Comparison of ENCODE assay signal across 25 mouse cellular contexts in genomic region chr9:83778317-83778960, GRCm38 (mm10). TPM values are rescaled to one million over a fixed set of nuclear protein-coding genes. Genes with fewer than 3 reads are reported as not detected.
DNase-seq lines count a peak whose midpoint lies in the region; ATAC-seq and TF ChIP-seq lines count a peak whose summit lies in the region.
"Had no signal": no experiment of that assay in that cellular context is flagged by ENCODE, and none has a peak within 500 bp of the region (broad histone marks: within the 10 kb centered on the region; RNA-seq: fewer than 3 reads in every experiment).

No protein-coding gene starts in this region.

- no peak overlapping the region for H3K27ac ChIP-seq in kidney, embryonic 14.5 days (ENCODE audit: low read depth, low read length)
- H3K27ac ChIP-seq in kidney, embryonic 16.5 days (ENCODE audit: low read length) = no peak overlapping the region
- H3K27ac ChIP-seq in layer of hippocampus, adult 2 months = peak overlapping the region; percentile 51; the same call in 1 of the 2 replicates
- peak overlapping the region; percentile 14; the same call in 1 of the 2 replicates for H3K27ac ChIP-seq in stomach, embryonic 16.5 days (ENCODE audit: low read length)
- H3K27ac ChIP-seq in stomach, postnatal 0 days (replicated peaks) = no peak overlapping the region
- H3K27ac ChIP-seq: embryonic facial prominence, embryonic 10.5 days; embryonic facial prominence, embryonic 12.5 days; forebrain, embryonic 13.5 days had no signal

- ATAC-seq in kidney, embryonic 14.5 days (ENCODE audit: low FRiP score, low TSS enrichment) = peak; percentile 78
- ATAC-seq in kidney, embryonic 16.5 days (ENCODE audit: low FRiP score, low TSS enrichment) = peak; percentile 61; the same call in 1 of the 2 replicates
- no peak for ATAC-seq in stomach, embryonic 16.5 days (ENCODE audit: insufficient read depth, low FRiP score)
- ATAC-seq in stomach, postnatal 0 days (ENCODE audit: low FRiP score, low TSS enrichment) = no peak
- ATAC-seq: activated CD4-positive, CD25-positive, alpha-beta regulatory T cell, adult 4 months; CD4-positive, CD25-positive, alpha-beta regulatory T cell, adult 4 months; forebrain, embryonic 13.5 days; Patski had no signal

- no peaks in the 10 kb centered on the region for H3K9me3 ChIP-seq in kidney, embryonic 14.5 days (ENCODE audit: control insufficient read depth, low read length)
- no peaks in the 10 kb centered on the region for H3K9me3 ChIP-seq in kidney, embryonic 16.5 days (ENCODE audit: low read length)
- H3K9me3 ChIP-seq in stomach, embryonic 16.5 days (replicated peaks; ENCODE audit: control insufficient read depth, low read length) = no peaks in the 10 kb centered on the region
- no peaks in the 10 kb centered on the region for H3K9me3 ChIP-seq in stomach, postnatal 0 days (ENCODE audit: control insufficient read depth, low read length)
- H3K9me3 ChIP-seq: embryonic facial prominence, embryonic 10.5 days; embryonic facial prominence, embryonic 12.5 days; forebrain, embryonic 13.5 days; G1E had no signal

- TF ChIP-seq CTCF in layer of hippocampus, adult 2 months (conservative IDR thresholded peaks at IDR 0.05) = no peak
- no peak for TF ChIP-seq CTCF in stomach, postnatal 0 days (IDR thresholded peaks at IDR 0.05; ENCODE audit: low read depth)

- H3K4me3 ChIP-seq in kidney, embryonic 14.5 days (ENCODE audit: low read length) = no peak overlapping the region
- no peak overlapping the region for H3K4me3 ChIP-seq in kidney, embryonic 16.5 days (ENCODE audit: low read length)
- H3K4me3 ChIP-seq in layer of hippocampus, adult 2 months = no peak overlapping the region
- H3K4me3 ChIP-seq in stomach, embryonic 16.5 days (replicated peaks; ENCODE audit: low read length) = no peak overlapping the region
- H3K4me3 ChIP-seq in stomach, postnatal 0 days (ENCODE audit: low read depth, low read length) = no peak overlapping the region
- H3K4me3 ChIP-seq: embryonic facial prominence, embryonic 10.5 days; embryonic facial prominence, embryonic 12.5 days; forebrain, embryonic 13.5 days had no signal

- 28% methylated on average over 9 of the region's 9 CpGs for WGBS in kidney, embryonic 14.5 days
- WGBS in kidney, embryonic 16.5 days = 26% methylated on average over 9 of the region's 9 CpGs
- WGBS in stomach, embryonic 16.5 days = 64% methylated on average over 9 of the region's 9 CpGs
- WGBS in stomach, postnatal 0 days = 57% methylated on average over 9 of the region's 9 CpGs

- no peak overlapping the region for H3K4me2 ChIP-seq in kidney, embryonic 14.5 days (replicated peaks; ENCODE audit: low read depth, low read length)
- H3K4me2 ChIP-seq in kidney, embryonic 16.5 days (replicated peaks; ENCODE audit: low read depth, low read length) = peak overlapping the region; percentile 9; the same call in 1 of the 2 replicates
- no peak overlapping the region for H3K4me2 ChIP-seq in stomach, embryonic 16.5 days (ENCODE audit: low read depth, low read length)
- H3K4me2 ChIP-seq in stomach, postnatal 0 days (replicated peaks; ENCODE audit: low read depth) = no peak overlapping the region
- H3K4me2 ChIP-seq: embryonic facial prominence, embryonic 12.5 days; forebrain, embryonic 13.5 days had no signal

- DNase-seq in kidney, adult 8-10 months = no peak
- DNase-seq in kidney, adult 11 months = no peak
- peak in 1 of 2 experiments; percentile 39 for DNase-seq in layer of hippocampus, adult 2 months (ENCODE audit: low spot score in 2 of 2)
- no peak for DNase-seq in layer of hippocampus, postnatal 36 days
- no peak for DNase-seq in stomach, postnatal 0 days (ENCODE audit: low spot score)
- DNase-seq: adrenal gland, adult 8-10 months; adrenal gland, postnatal 14 days; adrenal gland, postnatal 36 days; B cell, adult 2 months; cerebellum, adult 11-12 months; cerebellum, adult 2 months; cerebellum, adult 9-10 months; cerebellum, postnatal 10 days; cerebellum, postnatal 25 days had no signal

- H3K9ac ChIP-seq in kidney, embryonic 14.5 days (ENCODE audit: low read depth, low read length) = no peak overlapping the region
- H3K9ac ChIP-seq in kidney, embryonic 16.5 days (replicated peaks; ENCODE audit: low read length) = no peak overlapping the region
- no peak overlapping the region for H3K9ac ChIP-seq in stomach, embryonic 16.5 days (ENCODE audit: low read length)
- H3K9ac ChIP-seq in stomach, postnatal 0 days (ENCODE audit: low read length) = no peak overlapping the region
- H3K9ac ChIP-seq: embryonic facial prominence, embryonic 12.5 days; forebrain, embryonic 13.5 days had no signal

- TF ChIP-seq EP300 in stomach, postnatal 0 days (optimal IDR thresholded peaks at IDR 0.05) = no peak

- no peaks in the 10 kb centered on the region for H3K27me3 ChIP-seq in kidney, embryonic 14.5 days (ENCODE audit: control insufficient read depth, insufficient read depth, low read length)
- H3K27me3 ChIP-seq in kidney, embryonic 16.5 days (ENCODE audit: insufficient read depth, low read length) = no peaks in the 10 kb centered on the region
- no peaks in the 10 kb centered on the region for H3K27me3 ChIP-seq in stomach, embryonic 16.5 days (ENCODE audit: control insufficient read depth, insufficient read depth, low read length)
- no peaks in the 10 kb centered on the region for H3K27me3 ChIP-seq in stomach, postnatal 0 days (ENCODE audit: control insufficient read depth, insufficient read depth, low read length)
- H3K27me3 ChIP-seq: CH12.LX; embryonic facial prominence, embryonic 12.5 days; forebrain, embryonic 13.5 days; Patski had no signal

- no peaks in the 10 kb centered on the region for H3K36me3 ChIP-seq in kidney, embryonic 14.5 days (ENCODE audit: control insufficient read depth, insufficient read depth, low read length)
- no peaks in the 10 kb centered on the region for H3K36me3 ChIP-seq in kidney, embryonic 16.5 days (ENCODE audit: insufficient read depth, low read length)
- H3K36me3 ChIP-seq in stomach, embryonic 16.5 days (ENCODE audit: control insufficient read depth, insufficient read depth, low read length) = no peaks in the 10 kb centered on the region
- no peaks in the 10 kb centered on the region for H3K36me3 ChIP-seq in stomach, postnatal 0 days (ENCODE audit: control insufficient read depth, insufficient read depth, low read length)
- H3K36me3 ChIP-seq: G1E had no signal

- no peaks in the 10 kb centered on the region for H3K4me1 ChIP-seq in kidney, embryonic 14.5 days (ENCODE audit: control insufficient read depth, insufficient read depth, low read length)
- H3K4me1 ChIP-seq in kidney, embryonic 16.5 days (ENCODE audit: insufficient read depth, low read length) = no peaks in the 10 kb centered on the region
- no peaks in the 10 kb centered on the region for H3K4me1 ChIP-seq in stomach, embryonic 16.5 days (ENCODE audit: control insufficient read depth, insufficient read depth, low read length)
- no peaks in the 10 kb centered on the region for H3K4me1 ChIP-seq in stomach, postnatal 0 days (replicated peaks; ENCODE audit: control insufficient read depth, insufficient read depth)
- H3K4me1 ChIP-seq: embryonic facial prominence, embryonic 10.5 days; forebrain, embryonic 13.5 days had no signal

RNA-seq across cellular contexts. Expression of gene Elovl4, which starts 27.6 kb away (rescaled TPM):
- polyA plus RNA-seq in kidney, embryonic 14.5 days (2014; fragmentation: Nextera tagmentation; extraction: Ambion mirVana) = 5.7 and 8.7 TPM in 2 replicates
- 6.0 and 8.5 TPM in 2 replicates for polyA plus RNA-seq in kidney, embryonic 16.5 days (2015; fragmentation: Nextera tagmentation; extraction: Ambion mirVana)
- 10 to 100 TPM; 55.3 to 71.4 TPM for total RNA-seq in layer of hippocampus, adult 2 months (2021)
- 10 to 100 TPM; 62.1 to 67.0 TPM for total RNA-seq in layer of hippocampus, postnatal 36 days (2021)
- 21.6 and 34.3 TPM in 2 replicates for polyA plus RNA-seq in stomach, embryonic 16.5 days (2015; fragmentation: Nextera tagmentation; extraction: Ambion mirVana)
- polyA plus RNA-seq in stomach, postnatal 0 days (2015; fragmentation: Nextera tagmentation; extraction: Ambion mirVana) = 161 and 180 TPM in 2 replicates
- total RNA-seq: G1E had no signal
- polyA plus RNA-seq: activated CD4-positive, CD25-positive, alpha-beta regulatory T cell, adult 4 months; G1E had no signal

RNA-seq across cellular contexts. Expression of gene Ttk, which starts 56.0 kb away (rescaled TPM):
- 29.2 and 37.0 TPM in 2 replicates for polyA plus RNA-seq in kidney, embryonic 14.5 days (2014; fragmentation: Nextera tagmentation; extraction: Ambion mirVana)
- 36.5 and 36.9 TPM in 2 replicates for polyA plus RNA-seq in kidney, embryonic 16.5 days (2015; fragmentation: Nextera tagmentation; extraction: Ambion mirVana)
- under 1 TPM; 0.81 to 0.84 TPM for total RNA-seq in layer of hippocampus, adult 2 months (2021)
- total RNA-seq in layer of hippocampus, postnatal 36 days (2021) = under 1 TPM; 0.66 to 0.72 TPM
- 24.3 and 26.2 TPM in 2 replicates for polyA plus RNA-seq in stomach, embryonic 16.5 days (2015; fragmentation: Nextera tagmentation; extraction: Ambion mirVana)
- polyA plus RNA-seq in stomach, postnatal 0 days (2015; fragmentation: Nextera tagmentation; extraction: Ambion mirVana) = 4.5 and 5.5 TPM in 2 replicates

Comparison
In these comparisons a context has a peak if more than half of its experiments do, and no peak if none do; other contexts are left out.
1. H3K27ac ChIP-seq: peak in layer of hippocampus, adult 2 months (single experiment) and stomach, embryonic 16.5 days (single experiment); none in kidney, embryonic 14.5 days (single experiment), kidney, embryonic 16.5 days (single experiment) and stomach, postnatal 0 days (single experiment).
2. ATAC-seq: peak in kidney, embryonic 14.5 days (single experiment) and kidney, embryonic 16.5 days (single experiment); none in stomach, embryonic 16.5 days (single experiment) and stomach, postnatal 0 days (single experiment).